Mouse (Mus musculus): ENCODE data around the gene Spata31d1a. TPM values are rescaled to one million over a fixed set of nuclear protein-coding genes. Genes with fewer than 3 reads are reported as not detected.

Spata31d1a gene
- polyA plus RNA-seq (2015; fragmentation: Nextera tagmentation; extraction: Ambion mirVana) = 0.04 and 0.08 TPM in 2 replicates

DNA sequence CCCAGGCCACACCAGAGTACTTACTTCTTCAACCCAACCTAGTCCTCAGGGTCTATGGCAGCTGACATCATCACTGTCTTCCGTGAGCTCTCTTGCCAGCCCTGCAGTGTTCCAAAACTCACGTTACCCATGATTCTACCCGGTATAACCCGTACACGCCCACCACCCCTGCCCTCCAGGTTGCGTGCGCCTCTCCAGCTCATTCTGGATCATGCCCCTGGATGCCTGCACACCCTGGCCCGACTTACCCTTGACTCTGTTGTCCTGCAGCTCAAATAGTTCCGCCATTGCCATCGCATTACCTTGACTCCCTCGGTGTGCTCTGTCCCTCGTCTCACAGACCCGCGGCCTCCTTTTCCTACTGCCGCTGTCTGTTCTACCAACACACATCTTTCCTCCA, at the start of gene Spata31d1a:
Gene Spata31d1a (minus strand): TSS at position 101 of the 400 bp plus-strand sequence.

DNA sequence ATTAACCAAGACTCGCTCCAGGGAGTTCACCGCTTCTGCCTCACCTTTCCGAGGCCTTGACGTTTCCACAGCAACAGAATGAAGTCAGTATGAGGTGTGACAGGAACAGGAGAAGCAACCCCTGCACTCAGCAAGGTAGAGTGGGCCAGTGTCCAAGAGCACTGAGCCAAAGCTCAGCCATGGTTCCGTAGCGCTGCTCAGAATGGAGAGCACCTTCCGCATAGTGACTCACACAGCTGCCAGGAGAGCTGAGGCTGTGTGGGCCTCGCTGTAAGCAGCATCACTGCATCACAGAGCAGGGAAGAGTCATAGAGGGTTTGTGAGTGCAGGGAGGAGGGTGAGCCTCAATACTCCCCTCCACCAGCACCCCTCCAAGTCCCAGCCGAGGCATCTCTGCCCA, 36.6 kb upstream of the Spata31d1a start, which contains the start of gene 1700014D04Rik:
Gene 1700014D04Rik (minus strand): TSS at position 42 of the 400 bp plus-strand sequence.

DNA sequence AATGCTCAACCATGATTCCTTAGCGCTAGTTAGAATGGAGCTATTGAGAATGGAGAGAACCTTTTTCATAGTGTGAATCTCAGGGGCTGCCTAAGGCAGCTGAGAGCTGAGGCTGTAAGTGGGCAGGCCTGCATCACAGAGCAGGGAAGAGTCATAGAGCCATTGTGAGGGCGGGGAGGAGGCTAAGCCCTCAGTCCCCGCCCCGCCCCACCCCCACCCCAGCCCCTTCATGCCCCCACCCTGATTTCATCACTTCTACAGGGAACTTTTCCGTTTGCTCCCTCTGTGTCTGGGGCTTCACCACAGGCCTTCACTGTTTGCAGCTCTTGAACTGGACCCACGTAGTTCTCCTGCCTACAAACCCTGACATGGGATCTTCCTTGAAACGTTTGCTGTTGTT, 21.5 kb upstream of the Spata31d1a start, which contains the start of gene Spata31d1d:
Gene Spata31d1d (minus strand): TSS at position 101 of the 400 bp plus-strand sequence.

DNA sequence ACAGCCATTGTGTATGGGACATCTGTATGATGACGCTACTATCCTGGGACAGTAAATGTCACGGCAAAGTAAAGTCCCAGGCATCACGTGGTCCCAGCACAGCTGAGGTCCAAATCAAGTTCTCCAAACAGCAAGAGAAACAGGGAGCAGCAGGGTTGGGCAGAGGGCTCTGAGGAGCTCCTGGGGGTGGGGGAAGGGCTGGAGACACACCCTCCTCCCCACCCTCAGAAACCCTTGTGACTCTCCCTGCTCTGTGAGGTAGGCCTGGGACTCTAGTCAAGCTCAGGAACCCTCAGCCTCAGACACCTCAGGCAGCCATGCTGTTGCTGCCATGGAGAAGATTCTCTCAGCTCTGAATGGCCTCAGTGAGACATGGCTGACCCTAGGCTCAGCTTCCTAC, 1.9 kb upstream of the Spata31d1a start, which contains the start of gene Spata31d1b:
Gene Spata31d1b (plus strand): TSS at position 301 of the 400 bp plus-strand sequence.

DNA sequence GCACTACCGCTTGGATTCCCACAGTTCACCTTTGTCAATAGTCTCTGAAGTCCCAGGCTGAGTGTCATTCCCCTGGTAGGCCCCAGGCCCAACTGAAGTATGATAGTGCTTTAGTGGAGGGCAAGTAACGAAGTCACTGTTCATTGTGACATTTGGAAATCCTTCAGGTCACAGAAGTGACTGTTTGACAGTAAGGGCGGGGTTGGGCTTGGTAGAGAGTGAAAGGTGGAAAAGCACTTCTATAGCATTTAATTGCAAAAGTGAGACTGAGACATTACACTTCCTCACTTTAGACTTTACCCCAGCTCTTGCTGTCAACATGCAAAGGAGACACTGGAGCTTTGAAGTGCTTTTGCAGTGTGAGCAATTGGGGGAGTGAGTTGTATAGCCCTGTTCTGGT, 16.1 kb downstream of the Spata31d1a start, which contains the start of gene 4921517D22Rik:
Gene 4921517D22Rik (minus strand): TSS at position 101 of the 400 bp plus-strand sequence.

DNA sequence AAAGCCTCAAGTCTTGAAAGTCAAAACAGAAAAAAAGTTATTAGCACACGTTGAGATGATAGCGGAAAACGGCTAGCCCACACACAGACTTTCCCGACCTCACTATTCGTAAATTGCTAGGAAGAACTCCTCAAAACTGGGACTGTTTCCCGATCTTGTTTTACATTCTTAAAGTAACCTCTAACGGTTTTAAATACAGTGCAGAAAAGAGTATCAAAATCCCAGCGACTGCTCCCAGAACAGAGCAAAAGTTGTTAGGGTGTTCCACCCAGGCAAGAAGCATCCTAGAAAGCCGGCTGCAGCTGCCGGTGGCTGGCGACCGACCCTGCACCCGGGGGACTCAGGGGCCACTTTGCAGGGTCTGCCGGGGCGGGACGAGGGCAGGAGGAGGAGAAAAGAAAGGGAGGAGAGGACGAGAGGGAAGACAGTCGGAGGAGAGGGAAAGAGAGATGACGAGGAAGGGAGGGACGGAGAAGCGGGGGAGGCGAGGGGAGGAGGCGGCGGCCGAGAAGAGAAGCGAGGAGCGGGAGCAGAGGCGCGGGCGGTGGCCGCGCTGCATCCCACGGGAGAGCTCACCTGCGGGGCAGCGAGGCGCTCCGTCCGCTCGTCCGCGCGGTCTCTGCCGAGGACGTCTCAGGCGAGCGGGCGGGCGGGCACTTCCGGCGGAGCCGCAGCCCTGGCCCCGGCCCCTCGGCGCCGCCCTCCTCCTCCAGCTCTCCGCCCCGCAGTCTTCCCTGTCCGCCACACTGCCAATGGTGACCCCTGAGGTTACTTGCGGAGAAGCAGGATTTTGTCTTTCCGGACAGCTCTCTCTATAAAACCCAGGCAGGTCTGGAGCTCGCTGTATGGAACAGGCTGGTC, 34.7 kb downstream of the Spata31d1a start, which contains the start of gene Golm1:
Gene Golm1 (minus strand): TSS at position 661 of the 861 bp plus-strand sequence.

Other genes with a start within 250 kb of the Spata31d1a start
- 67.5 and 78.3 TPM in 2 replicates for gene Agtpbp1, start 125.1 kb downstream of the Spata31d1a start, polyA plus RNA-seq (2015; fragmentation: Nextera tagmentation; extraction: Ambion mirVana)
- 92.7 and 95.0 TPM in 2 replicates for gene Naa35, start 125.1 kb downstream of the Spata31d1a start, polyA plus RNA-seq (2015; fragmentation: Nextera tagmentation; extraction: Ambion mirVana)
- 15.0 and 17.0 TPM in 2 replicates for gene Golm1, start 34.5 kb downstream of the Spata31d1a start, polyA plus RNA-seq (2015; fragmentation: Nextera tagmentation; extraction: Ambion mirVana)
- not detected in 2 replicates for gene 4921517D22Rik, start 16.2 kb downstream of the Spata31d1a start, polyA plus RNA-seq (2015; fragmentation: Nextera tagmentation; extraction: Ambion mirVana)
- gene Spata31d1b, start 2.0 kb upstream of the Spata31d1a start, polyA plus RNA-seq (2015; fragmentation: Nextera tagmentation; extraction: Ambion mirVana) = not detected in 2 replicates
- 0.05 and 0.09 TPM in 2 replicates for gene Spata31d1d, start 21.4 kb upstream of the Spata31d1a start, polyA plus RNA-seq (2015; fragmentation: Nextera tagmentation; extraction: Ambion mirVana)
- 0.27 TPM in 1 of 2 replicates, not detected in the other for gene 1700014D04Rik, start 36.4 kb upstream of the Spata31d1a start, polyA plus RNA-seq (2015; fragmentation: Nextera tagmentation; extraction: Ambion mirVana)
- 163 and 167 TPM in 2 replicates for gene Isca1, start 59.5 kb upstream of the Spata31d1a start, polyA plus RNA-seq (2015; fragmentation: Nextera tagmentation; extraction: Ambion mirVana)
- gene Gm49354, start 71.9 kb upstream of the Spata31d1a start, polyA plus RNA-seq (2015; fragmentation: Nextera tagmentation; extraction: Ambion mirVana) = not detected in 2 replicates
- 31.3 and 34.6 TPM in 2 replicates for gene Tut7, start 112.8 kb upstream of the Spata31d1a start, polyA plus RNA-seq (2015; fragmentation: Nextera tagmentation; extraction: Ambion mirVana)

All from neural tube, postnatal 0 days (tissue).